Mouse (Mus musculus): ENCODE measurements at regions not wholly inside any gene's neighbourhood (a gene's known extent, or its start where the extent isn't known, plus 50 kb on each side); places are given as distances from the start of the nearest gene placed in this dataset.
"Not testable (repeated sequence)": the region's sequence is repeated elsewhere in the genome, so short reads cannot be mapped to it uniquely, and the experiment has no call there.

DNA sequence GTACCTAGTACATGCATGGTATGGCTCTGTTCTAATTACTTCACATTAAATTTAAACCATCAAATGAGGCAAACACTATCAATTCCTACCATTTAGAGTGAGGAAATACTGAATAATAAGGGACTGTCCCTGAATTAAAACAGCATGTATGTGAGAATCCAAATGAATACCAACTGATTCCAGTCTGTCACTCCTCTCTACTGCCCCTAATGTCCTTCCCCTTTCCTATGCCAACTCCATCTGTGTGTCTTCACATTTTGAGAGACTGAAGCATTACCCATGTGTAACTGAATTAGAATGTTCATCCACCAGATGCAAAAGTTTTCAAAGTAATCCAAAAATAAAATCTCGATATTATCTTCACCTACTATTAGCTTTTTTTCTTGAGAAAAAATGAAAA, 358.0 kb upstream of the Zfp960 start:
- ATAC-seq (replicated peaks; ENCODE audit: insufficient number of reproducible peaks, insufficient read depth, low FRiP score, low read depth), result no peak
- Histone ChIP-seq H3K4me1 (replicated peaks) (no peaks in the 10 kb centered on the region), H3K9me3 (replicated peaks) (0 out of 2 replicates have a peak, but pooled peaks cover 2% of the 10 kb centered on the region), H3K9ac (no peak overlapping the region), H3K36me3 (no peaks in the 10 kb centered on the region), H3K4me3 (no peak overlapping the region), H3K4me2 (no peak overlapping the region), H3K27ac (no peak overlapping the region), H3K27me3 (no peaks in the 10 kb centered on the region)
- 63% methylated on average over 1 of the region's 1 CpGs for WGBS

DNA sequence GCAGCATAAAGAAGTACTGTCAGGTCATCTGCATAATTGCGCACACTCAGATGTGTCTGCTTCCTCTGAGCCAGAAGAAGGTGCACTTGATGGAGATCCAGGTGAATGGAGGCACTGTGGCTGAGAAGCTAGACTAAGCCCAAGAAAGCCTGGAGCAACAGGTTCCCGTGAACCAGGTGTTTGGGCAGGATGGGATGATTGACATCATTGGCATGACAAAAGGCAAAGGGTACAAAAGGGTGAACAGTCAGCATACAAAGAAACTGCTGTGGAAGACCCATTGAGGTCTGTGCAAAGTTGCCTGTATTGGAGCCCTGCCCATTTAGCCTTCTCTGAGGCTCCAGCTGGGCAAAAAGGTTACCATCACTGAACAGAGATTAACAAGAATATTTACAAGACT, 337.0 kb upstream of the Zfp960 start:
- no peak for ATAC-seq (replicated peaks; ENCODE audit: insufficient number of reproducible peaks, insufficient read depth, low FRiP score, low read depth)
- Histone ChIP-seq H3K36me3 (no peaks in the 10 kb centered on the region), H3K27ac (no peak overlapping the region), H3K4me1 (replicated peaks) (no peaks in the 10 kb centered on the region), H3K4me3 (no peak overlapping the region), H3K4me2 (no peak overlapping the region), H3K9ac (no peak overlapping the region), H3K27me3 (no peaks in the 10 kb centered on the region), H3K9me3 (replicated peaks) (no peaks in the 10 kb centered on the region)
- WGBS, result 81% methylated on average over 2 of the region's 2 CpGs

DNA sequence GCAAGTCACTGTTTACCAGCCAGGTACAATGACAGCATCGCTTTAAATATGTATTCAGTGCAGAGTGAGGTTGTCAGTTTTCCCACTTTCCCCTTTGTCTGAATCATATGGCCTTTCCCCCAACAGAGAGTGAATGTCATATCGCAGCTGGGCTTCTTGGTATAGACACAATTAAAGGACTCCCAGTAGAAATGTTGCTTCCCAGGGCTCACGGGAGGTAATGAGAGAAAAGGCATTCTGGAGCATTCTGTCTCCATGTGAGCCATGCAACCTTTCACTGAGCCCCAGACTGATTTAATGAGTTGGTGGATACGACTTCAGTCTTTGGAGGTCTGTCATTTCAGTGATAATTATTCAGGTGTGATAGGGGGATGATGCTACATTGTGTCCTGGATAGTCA, 310.8 kb upstream of the Zfp960 start:
- 71% methylated on average over 4 of the region's 4 CpGs for WGBS
- Histone ChIP-seq H3K4me1 (replicated peaks) (no peaks in the 10 kb centered on the region), H3K27ac (no peak overlapping the region), H3K4me2 (no peak overlapping the region), H3K36me3 (no peaks in the 10 kb centered on the region), H3K4me3 (no peak overlapping the region), H3K9ac (no peak overlapping the region), H3K27me3 (no peaks in the 10 kb centered on the region), H3K9me3 (replicated peaks) (no peaks in the 10 kb centered on the region)
- ATAC-seq (replicated peaks; ENCODE audit: insufficient number of reproducible peaks, insufficient read depth, low FRiP score, low read depth), result no peak

DNA sequence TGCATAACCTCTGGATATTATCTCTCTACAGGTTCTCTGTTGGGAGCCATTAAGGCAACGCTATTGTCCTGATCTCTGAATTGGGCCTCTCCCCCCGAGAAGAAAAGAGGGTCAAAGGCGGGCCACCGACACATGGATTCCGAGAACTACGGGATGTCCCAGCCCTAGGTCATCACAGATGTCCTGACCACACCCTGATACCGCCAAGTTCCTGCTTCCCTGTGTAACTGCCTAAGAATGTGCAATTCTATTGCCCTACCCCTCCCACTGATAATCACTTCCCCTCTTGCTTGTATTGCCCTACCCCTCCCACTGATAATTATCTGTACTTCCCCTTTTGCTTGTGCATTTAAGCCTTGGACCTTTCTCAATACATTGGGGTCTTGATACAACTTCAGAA, 293.3 kb upstream of the Zfp960 start:
- 61% methylated on average over 7 of the region's 7 CpGs for WGBS
- not testable (repeated sequence) for H3K27me3 ChIP-seq; H3K36me3 ChIP-seq; H3K9ac ChIP-seq; ATAC-seq (replicated peaks; ENCODE audit: insufficient number of reproducible peaks, insufficient read depth, low FRiP score, low read depth); H3K9me3 ChIP-seq (replicated peaks); H3K4me2 ChIP-seq; H3K27ac ChIP-seq; H3K4me3 ChIP-seq; H3K4me1 ChIP-seq (replicated peaks)

DNA sequence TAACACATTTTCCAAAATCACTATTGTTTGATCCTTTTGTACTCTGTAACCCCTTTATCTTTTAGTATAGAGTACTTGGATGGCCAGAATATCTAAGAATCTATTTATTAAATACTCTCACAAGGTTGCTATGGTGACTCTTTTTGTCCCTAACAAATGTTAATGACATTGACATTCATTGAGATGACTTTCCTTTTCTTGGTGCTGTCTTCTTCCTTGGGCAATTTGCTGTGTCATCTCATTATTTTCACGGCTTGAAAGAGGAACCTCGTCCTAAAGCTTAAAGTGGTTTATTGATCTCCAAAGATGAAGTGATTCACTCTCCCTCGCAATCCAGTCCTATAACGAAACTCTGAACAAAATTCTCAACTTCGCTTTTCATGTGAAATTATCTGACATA, 265.6 kb upstream of the Zfp960 start:
- 79% methylated on average over 5 of the region's 5 CpGs for WGBS
- Histone ChIP-seq H3K9me3 (replicated peaks) (no peaks in the 10 kb centered on the region), H3K36me3 (no peaks in the 10 kb centered on the region), H3K27me3 (no peaks in the 10 kb centered on the region), H3K4me3 (no peak overlapping the region), H3K4me2 (no peak overlapping the region), H3K9ac (no peak overlapping the region), H3K27ac (no peak overlapping the region), H3K4me1 (replicated peaks) (no peaks in the 10 kb centered on the region)
- no peak for ATAC-seq (replicated peaks; ENCODE audit: insufficient number of reproducible peaks, insufficient read depth, low FRiP score, low read depth)

DNA sequence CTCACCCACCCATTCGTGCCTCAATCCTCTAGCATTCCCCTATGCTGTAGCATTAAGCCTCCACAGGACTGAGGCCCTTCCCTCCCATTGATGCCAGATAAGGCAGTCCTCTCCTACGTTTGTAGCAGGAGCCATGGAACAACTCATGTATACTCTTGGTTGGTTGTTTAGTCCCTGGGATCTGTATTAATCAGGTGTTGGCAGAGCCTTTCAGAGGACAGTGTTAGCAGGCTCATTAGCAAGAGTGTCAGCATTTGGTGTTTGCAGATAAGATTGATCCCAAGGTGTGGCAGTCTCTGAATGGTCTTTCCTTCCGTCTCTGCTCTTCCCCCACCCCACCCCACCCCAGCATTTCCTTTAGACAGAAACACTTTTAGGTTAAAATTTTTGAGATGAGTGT, 258.9 kb upstream of the Zfp960 start:
- Histone ChIP-seq H3K4me1 (replicated peaks) (no peaks in the 10 kb centered on the region), H3K9me3 (replicated peaks) (no peaks in the 10 kb centered on the region), H3K4me2 (no peak overlapping the region), H3K9ac (no peak overlapping the region), H3K4me3 (no peak overlapping the region), H3K36me3 (no peaks in the 10 kb centered on the region), H3K27ac (no peak overlapping the region), H3K27me3 (no peaks in the 10 kb centered on the region)
- ATAC-seq (replicated peaks; ENCODE audit: insufficient number of reproducible peaks, insufficient read depth, low FRiP score, low read depth), result no peak
- 13% methylated on average over 3 of the region's 3 CpGs for WGBS

DNA sequence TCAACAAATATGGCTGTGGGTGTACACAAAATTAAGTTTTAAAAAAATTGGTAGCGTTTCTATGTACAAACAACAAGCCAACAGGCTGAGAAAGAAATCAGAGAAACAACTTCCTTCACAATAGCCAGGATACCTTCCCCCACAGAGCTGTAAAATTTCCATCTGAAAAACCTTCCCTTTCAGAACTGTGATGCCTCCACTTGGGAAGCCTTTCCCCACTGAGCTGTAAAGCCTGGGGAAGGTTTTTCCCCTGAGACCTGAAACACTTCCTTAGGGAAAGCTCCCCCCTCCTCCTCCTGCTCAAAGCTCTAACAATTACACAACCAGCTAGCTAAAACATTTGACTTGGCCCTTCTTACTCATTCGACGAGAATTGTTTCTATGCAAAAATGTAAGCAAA, 245.5 kb upstream of the Zfp960 start:
- H3K4me2 ChIP-seq, result no peak overlapping the region
- no peak overlapping the region for H3K4me3 ChIP-seq
- H3K9ac ChIP-seq, result no peak overlapping the region
- H3K9me3 ChIP-seq (replicated peaks), result no peaks in the 10 kb centered on the region
- H3K4me1 ChIP-seq (replicated peaks), result no peaks in the 10 kb centered on the region
- H3K36me3 ChIP-seq, result no peaks in the 10 kb centered on the region
- H3K27ac ChIP-seq, result no peak overlapping the region
- no peaks in the 10 kb centered on the region for H3K27me3 ChIP-seq
- ATAC-seq (replicated peaks; ENCODE audit: insufficient number of reproducible peaks, insufficient read depth, low FRiP score, low read depth), result no peak
- 26% methylated on average over 3 of the region's 3 CpGs for WGBS

DNA sequence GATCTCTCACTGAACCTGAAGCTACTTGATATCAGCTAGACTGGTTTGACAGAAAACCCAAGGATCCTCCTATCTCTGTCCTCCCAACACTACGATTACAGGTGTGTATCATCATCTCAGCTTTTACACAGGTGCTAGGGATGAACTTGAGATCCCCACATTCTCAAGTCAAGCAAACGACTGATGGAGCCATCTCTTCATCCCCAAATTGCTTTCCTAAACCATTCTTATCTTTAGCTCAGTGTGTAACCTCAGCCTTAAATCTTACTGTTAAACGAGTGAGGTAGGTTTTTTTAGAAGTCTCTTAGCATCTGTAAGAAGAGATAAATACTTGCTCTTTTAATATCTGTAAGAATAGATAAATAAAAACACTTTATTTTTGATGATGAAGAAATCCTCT, 242.2 kb upstream of the Zfp960 start:
- H3K4me2 ChIP-seq, result no peak overlapping the region
- no peak overlapping the region for H3K9ac ChIP-seq
- 61% methylated on average over 3 of the region's 3 CpGs for WGBS
- no peaks in the 10 kb centered on the region for H3K36me3 ChIP-seq
- no peak overlapping the region for H3K27ac ChIP-seq
- H3K4me1 ChIP-seq (replicated peaks), result no peaks in the 10 kb centered on the region
- H3K27me3 ChIP-seq, result no peaks in the 10 kb centered on the region
- ATAC-seq (replicated peaks; ENCODE audit: insufficient number of reproducible peaks, insufficient read depth, low FRiP score, low read depth), result no peak
- no peak overlapping the region for H3K4me3 ChIP-seq
- H3K9me3 ChIP-seq (replicated peaks), result no peaks in the 10 kb centered on the region

DNA sequence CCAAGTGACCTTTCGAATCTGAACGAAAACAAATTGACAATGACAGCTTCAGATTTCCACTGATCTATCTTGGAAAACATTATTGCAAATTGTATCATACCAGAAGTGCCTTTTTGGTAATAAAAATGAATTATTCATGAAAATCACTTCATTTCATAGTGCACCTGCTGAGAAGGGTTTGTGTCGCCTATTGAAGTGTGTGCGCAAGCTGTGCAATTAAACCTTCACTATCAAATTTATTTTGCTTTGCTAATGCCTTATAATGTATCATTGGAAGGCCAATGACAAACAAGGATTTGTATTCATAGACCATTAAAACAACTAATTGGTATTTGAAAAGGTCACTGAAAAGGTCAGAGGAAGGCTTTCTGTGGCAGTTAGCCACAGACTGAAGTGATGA, 224.8 kb upstream of the Zfp960 start:
- no peak overlapping the region for H3K4me2 ChIP-seq
- H3K36me3 ChIP-seq, result no peaks in the 10 kb centered on the region
- H3K4me3 ChIP-seq, result no peak overlapping the region
- H3K9ac ChIP-seq, result no peak overlapping the region
- ATAC-seq (replicated peaks; ENCODE audit: insufficient number of reproducible peaks, insufficient read depth, low FRiP score, low read depth), result no peak
- H3K27me3 ChIP-seq, result no peaks in the 10 kb centered on the region
- H3K9me3 ChIP-seq (replicated peaks), result no peaks in the 10 kb centered on the region
- H3K4me1 ChIP-seq (replicated peaks), result no peaks in the 10 kb centered on the region
- no peak overlapping the region for H3K27ac ChIP-seq
- WGBS, result 90% methylated on average over 4 of the region's 4 CpGs

DNA sequence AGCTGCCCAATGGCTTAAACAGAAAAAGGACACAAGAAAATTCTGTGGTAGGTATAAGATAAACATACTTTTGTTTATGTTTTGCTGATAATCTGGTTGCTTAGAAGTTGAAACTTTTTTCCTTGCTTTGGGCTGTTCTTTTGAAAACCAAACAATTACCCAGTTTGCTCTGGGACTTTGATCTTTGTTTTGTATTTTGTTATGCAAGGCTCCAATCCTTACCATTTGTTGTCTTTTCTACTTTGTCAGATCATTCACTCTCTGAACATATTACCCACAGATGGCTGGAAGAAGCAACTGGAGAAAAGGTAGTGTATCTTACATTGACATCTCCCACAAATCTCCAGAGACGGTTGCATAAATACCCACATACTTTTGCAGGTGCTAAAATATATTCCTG, 203.1 kb upstream of the Zfp960 start:
- Histone ChIP-seq H3K4me3 (no peak overlapping the region), H3K9me3 (replicated peaks) (no peaks in the 10 kb centered on the region), H3K36me3 (no peaks in the 10 kb centered on the region), H3K4me2 (no peak overlapping the region), H3K9ac (no peak overlapping the region), H3K27me3 (no peaks in the 10 kb centered on the region), H3K27ac (no peak overlapping the region), H3K4me1 (replicated peaks) (no peaks in the 10 kb centered on the region)
- ATAC-seq (replicated peaks; ENCODE audit: insufficient number of reproducible peaks, insufficient read depth, low FRiP score, low read depth), result no peak
- WGBS, result 54% methylated on average over 1 of the region's 1 CpGs

DNA sequence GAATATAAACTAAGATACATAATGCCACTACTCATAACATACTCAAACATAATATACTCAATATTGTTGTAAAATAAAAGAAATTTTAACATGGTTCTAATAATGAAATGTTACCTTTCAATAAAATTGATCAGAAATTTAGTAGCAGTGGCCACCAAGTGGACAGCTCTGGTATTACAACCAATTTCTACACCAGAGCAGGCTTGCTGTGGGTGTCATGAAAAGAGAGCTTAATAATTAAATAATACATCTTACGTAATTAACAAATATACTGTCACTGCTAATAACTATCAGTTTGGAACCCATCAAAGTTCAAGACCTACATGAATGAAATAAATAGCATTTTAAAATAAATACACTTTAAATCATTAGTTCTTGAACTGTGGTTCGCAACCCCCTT, 163.1 kb upstream of the Zfp960 start:
- no peak overlapping the region for H3K4me2 ChIP-seq
- no peaks in the 10 kb centered on the region for H3K4me1 ChIP-seq (replicated peaks)
- no peak overlapping the region for H3K27ac ChIP-seq
- WGBS, result 66% methylated on average over 2 of the region's 2 CpGs
- no peaks in the 10 kb centered on the region for H3K36me3 ChIP-seq
- ATAC-seq (replicated peaks; ENCODE audit: insufficient number of reproducible peaks, insufficient read depth, low FRiP score, low read depth), result no peak
- no peak overlapping the region for H3K9ac ChIP-seq
- H3K9me3 ChIP-seq (replicated peaks), result no peaks in the 10 kb centered on the region
- H3K4me3 ChIP-seq, result no peak overlapping the region
- no peaks in the 10 kb centered on the region for H3K27me3 ChIP-seq

DNA sequence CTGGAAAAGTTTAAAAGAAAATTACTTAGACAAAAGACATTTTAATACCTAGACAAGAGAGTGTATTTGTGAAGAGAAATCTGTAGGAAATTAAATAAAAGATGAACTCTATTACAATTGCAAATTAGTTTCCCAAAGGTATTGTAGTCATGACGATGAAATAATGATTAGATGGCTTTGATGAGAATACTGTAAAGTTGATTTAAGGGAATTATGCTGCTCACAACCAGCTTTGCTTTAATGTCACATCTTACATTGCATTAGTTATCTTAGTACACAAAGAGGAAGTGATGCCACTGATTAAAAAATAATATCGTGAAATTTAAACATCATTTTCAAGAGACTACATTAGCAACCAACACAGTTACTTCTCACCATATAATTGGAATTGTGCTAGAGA, 145.7 kb upstream of the Zfp960 start:
- Histone ChIP-seq H3K9ac (no peak overlapping the region), H3K36me3 (no peaks in the 10 kb centered on the region), H3K9me3 (replicated peaks) (no peaks in the 10 kb centered on the region), H3K27me3 (no peaks in the 10 kb centered on the region), H3K4me2 (no peak overlapping the region), H3K4me3 (no peak overlapping the region), H3K4me1 (replicated peaks) (no peaks in the 10 kb centered on the region), H3K27ac (no peak overlapping the region)
- WGBS, result 82% methylated on average over 2 of the region's 2 CpGs
- ATAC-seq (replicated peaks; ENCODE audit: insufficient number of reproducible peaks, insufficient read depth, low FRiP score, low read depth), result no peak

DNA sequence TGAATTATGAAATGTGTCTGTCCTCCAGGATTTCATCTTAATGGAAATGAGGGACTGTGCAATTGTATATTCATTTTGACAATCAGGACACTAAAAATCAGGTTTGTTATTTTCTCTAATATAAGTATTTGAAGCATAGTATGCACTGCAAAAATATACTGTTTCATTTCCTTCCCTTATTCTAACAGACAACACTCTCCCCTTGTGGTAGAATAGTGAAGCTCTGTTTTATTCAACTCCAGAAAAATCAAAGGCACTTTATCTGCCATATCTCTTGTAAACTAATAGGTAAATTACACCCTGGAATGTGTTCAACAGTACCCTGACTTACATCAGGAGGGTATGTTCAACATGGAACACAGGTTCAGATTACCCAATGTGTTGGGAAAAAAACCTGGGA, 137.7 kb upstream of the Zfp960 start:
- Histone ChIP-seq H3K9me3 (replicated peaks) (no peaks in the 10 kb centered on the region), H3K36me3 (no peaks in the 10 kb centered on the region), H3K4me1 (replicated peaks) (no peaks in the 10 kb centered on the region), H3K27me3 (no peaks in the 10 kb centered on the region), H3K9ac (no peak overlapping the region), H3K4me3 (no peak overlapping the region), H3K27ac (no peak overlapping the region), H3K4me2 (no peak overlapping the region)
- no peak for ATAC-seq (replicated peaks; ENCODE audit: insufficient number of reproducible peaks, insufficient read depth, low FRiP score, low read depth)
